Mouse (Mus musculus) midbrain, embryonic 16.5 days (tissue): ENCODE data around the gene Gm45808. TPM values are rescaled to one million over a fixed set of nuclear protein-coding genes. Genes with fewer than 3 reads are reported as not detected.

ENCODE experiments used
- microRNA-seq: library from miRNA; unstranded; fragments of <30 nt; microRNA quantifications from one replicate; pipeline ENCODE4, GENCODE M21; 2017
- polyA plus RNA-seq: library from polyadenylated mRNA; unstranded; fragments of >200 nt; fragmentation: Nextera tagmentation; extraction: Ambion mirVana; gene quantifications from 2 replicates; pipeline ENCODE4 v1.2.1, GENCODE M21; 2015

The Gm45808 gene
- polyA plus RNA-seq, 1 experiment from 2014 or later, result not detected

Small RNA genes lying within 50 kb of the gene (microRNA-seq; reads per million reads assigned to microRNA genes)
- not detected for gene Gm22133

Other genes with a start within 250 kb of the Gm45808 start
- 1.3 and 1.4 TPM in 2 replicates for gene Cd37, start 247.7 kb downstream of the Gm45808 start, polyA plus RNA-seq
- gene Slc6a16, start 245.7 kb downstream of the Gm45808 start, polyA plus RNA-seq, result 0.93 and 1.2 TPM in 2 replicates
- not detected in 2 replicates for gene Slc6a21, start 209.3 kb downstream of the Gm45808 start, polyA plus RNA-seq
- 11.1 and 12.4 TPM in 2 replicates for gene Trpm4, start 153.0 kb downstream of the Gm45808 start, polyA plus RNA-seq
- 0.39 and 0.40 TPM in 2 replicates for gene Hrc, start 151.5 kb downstream of the Gm45808 start, polyA plus RNA-seq
- gene Ppfia3, start 119.8 kb downstream of the Gm45808 start, polyA plus RNA-seq, result 28.5 and 29.2 TPM in 2 replicates
- gene Lin7b, start 116.2 kb downstream of the Gm45808 start, polyA plus RNA-seq, result 27.0 and 39.9 TPM in 2 replicates
- gene Snrnp70, start 91.1 kb downstream of the Gm45808 start, polyA plus RNA-seq, result 157 and 186 TPM in 2 replicates
- not detected in 2 replicates for gene Kcna7, start 81.2 kb downstream of the Gm45808 start, polyA plus RNA-seq
- gene Ntf5, start 73.1 kb downstream of the Gm45808 start, polyA plus RNA-seq, result not detected in 2 replicates
- gene Lhb, start 66.0 kb downstream of the Gm45808 start, polyA plus RNA-seq, result 0.39 and 0.88 TPM in 2 replicates
- gene Gys1, start 52.0 kb downstream of the Gm45808 start, polyA plus RNA-seq, result 20.9 and 21.8 TPM in 2 replicates
- 103 and 110 TPM in 2 replicates for gene Ruvbl2, start 48.7 kb downstream of the Gm45808 start, polyA plus RNA-seq
- gene Ftl1, start 26.9 kb downstream of the Gm45808 start, polyA plus RNA-seq, result 5,323 and 5,449 TPM in 2 replicates
- gene Bax, start 19.9 kb downstream of the Gm45808 start, polyA plus RNA-seq, result 232 and 243 TPM in 2 replicates
- 0.15 and 0.16 TPM in 2 replicates for gene Tulp2, start 4.9 kb downstream of the Gm45808 start, polyA plus RNA-seq
- gene Dhdh, start 2.0 kb upstream of the Gm45808 start, polyA plus RNA-seq, result 4.1 and 4.2 TPM in 2 replicates
- gene Nucb1, start 23.6 kb upstream of the Gm45808 start, polyA plus RNA-seq, result 107 and 119 TPM in 2 replicates
- gene Ppp1r15a, start 39.5 kb upstream of the Gm45808 start, polyA plus RNA-seq, result 10.5 and 13.9 TPM in 2 replicates
- gene Plekha4, start 39.5 kb upstream of the Gm45808 start, polyA plus RNA-seq, result 0.81 and 0.87 TPM in 2 replicates
- 0.21 TPM in 1 of 2 replicates, not detected in the other for gene Hsd17b14, start 68.1 kb upstream of the Gm45808 start, polyA plus RNA-seq
- 23.6 and 25.0 TPM in 2 replicates for gene Bcat2, start 83.3 kb upstream of the Gm45808 start, polyA plus RNA-seq
- gene Fgf21, start 128.7 kb upstream of the Gm45808 start, polyA plus RNA-seq, result not detected in 2 replicates
- gene Fut1, start 130.5 kb upstream of the Gm45808 start, polyA plus RNA-seq, result not detected in 2 replicates
- not detected in 2 replicates for gene Izumo1, start 135.0 kb upstream of the Gm45808 start, polyA plus RNA-seq
- gene Rasip1, start 140.7 kb upstream of the Gm45808 start, polyA plus RNA-seq, result 17.2 and 18.5 TPM in 2 replicates
- 3.4 and 4.6 TPM in 2 replicates for gene Mamstr, start 153.2 kb upstream of the Gm45808 start, polyA plus RNA-seq
- gene Fut2, start 179.6 kb upstream of the Gm45808 start, polyA plus RNA-seq, result 0.16 TPM in 2 replicates
- gene Ntn5, start 197.2 kb upstream of the Gm45808 start, polyA plus RNA-seq, result 0.23 and 0.71 TPM in 2 replicates
- gene Sec1, start 207.6 kb upstream of the Gm45808 start, polyA plus RNA-seq, result 0.24 and 0.28 TPM in 2 replicates
- gene Car11, start 213.0 kb upstream of the Gm45808 start, polyA plus RNA-seq, result 71.6 and 89.9 TPM in 2 replicates
- 2.3 and 3.4 TPM in 2 replicates for gene Dbp, start 218.3 kb upstream of the Gm45808 start, polyA plus RNA-seq
- 475 and 495 TPM in 2 replicates for gene Rpl18, start 228.6 kb upstream of the Gm45808 start, polyA plus RNA-seq
- gene Sphk2, start 231.2 kb upstream of the Gm45808 start, polyA plus RNA-seq, result 21.9 and 23.0 TPM in 2 replicates
- 0.48 and 0.62 TPM in 2 replicates for gene Fam83e, start 234.4 kb upstream of the Gm45808 start, polyA plus RNA-seq
- gene Spaca4, start 239.0 kb upstream of the Gm45808 start, polyA plus RNA-seq, result not detected in 2 replicates